Mouse (Mus musculus) kidney, adult 2 months (tissue): ENCODE measurements around the gene Olfr361. TPM values are rescaled to one million over a fixed set of nuclear protein-coding genes. Genes with fewer than 3 reads are reported as not detected.
"Not testable (repeated sequence)": the region's sequence is repeated elsewhere in the genome, so short reads cannot be mapped to it uniquely, and the experiment has no call there.

Source experiments
- DNase-seq: peaks from one replicate; pipeline ENCODE4 v3.0.0; 2021
- H3K27ac ChIP-seq: fragments of 200-500 bp; 2 replicates; pipeline ENCODE4 v1.5.1; 2012; ENCODE audit warnings: low read depth, low read length, control low read depth, inconsistent platforms; ENCODE audit not compliant: insufficient read depth
- H3K27me3 ChIP-seq: fragments of 200-500 bp; replicated peaks from 2 replicates; pipeline ENCODE4 v1.6.1; 2012; ENCODE audit warnings: mild to moderate bottlenecking, moderate library complexity, low read length, inconsistent platforms; ENCODE audit not compliant: control insufficient read depth, insufficient read depth
- H3K36me3 ChIP-seq: fragments of 200-500 bp; 2 replicates; pipeline ENCODE4 v1.6.1; 2012; ENCODE audit warnings: mild to moderate bottlenecking, moderate library complexity, low read length, inconsistent platforms; ENCODE audit not compliant: control insufficient read depth, insufficient read depth
- H3K4me1 ChIP-seq: fragments of 200-500 bp; 2 replicates; pipeline ENCODE4 v1.6.1; 2011; ENCODE audit warnings: low read length; ENCODE audit not compliant: control insufficient read depth, insufficient read depth
- H3K4me3 ChIP-seq: fragments of 200-500 bp; 2 replicates; pipeline ENCODE4 v1.5.1; 2011; ENCODE audit warnings: mild to moderate bottlenecking, low read depth, low read length, control low read depth; ENCODE audit not compliant: insufficient read depth
- CTCF ChIP-seq: fragments of 200-500 bp; conservative IDR thresholded peaks from 2 replicates; pipeline ENCODE4 v1.5.1; 2011; ENCODE audit warnings: low read depth, mild to moderate bottlenecking, control low read depth, low read length, moderate library complexity, mixed read lengths; ENCODE audit not compliant: insufficient read depth, insufficient read length
- POLR2A ChIP-seq: fragments of 200-500 bp; IDR thresholded peaks from one replicate; pipeline ENCODE4 v1.6.1; 2011; ENCODE audit warnings: low read depth, low read length, control low read depth
- WGBS: fragments of 180-500 bp; shearing (Covaris S2); methylation state at CpG from one replicate; pipeline ENCODE4 v1.1.7; 2018; 5-methylcytosine and 5-hydroxymethylcytosine counted together
- polyA plus RNA-seq: library from polyadenylated mRNA; depleted of rRNA; stranded (reverse); fragments of >200 nt; gene quantifications from 2 replicates; pipeline ENCODE4 v1.2.3, GENCODE M21; 2012; rRNA removed

Gene Olfr361
- not detected in 2 replicates for polyA plus RNA-seq

DNA sequence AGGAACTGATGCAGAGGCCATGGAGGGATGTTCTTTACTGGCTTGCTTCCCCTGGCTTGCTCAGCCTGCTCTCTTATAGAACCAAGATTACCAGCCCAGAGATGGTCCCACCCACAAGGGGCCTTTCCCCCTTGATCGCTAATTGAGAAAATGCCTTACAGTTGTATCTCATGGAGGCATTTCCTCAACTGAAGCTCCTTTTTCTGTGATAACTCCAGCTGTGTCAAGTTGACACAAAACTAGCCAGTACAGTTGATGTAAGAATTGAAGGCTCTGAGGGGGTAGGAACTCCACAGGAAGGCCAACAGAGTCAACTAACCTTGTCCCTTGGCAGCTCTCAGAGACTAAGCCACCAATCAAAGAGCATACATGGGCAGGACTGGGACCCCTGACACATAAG is at the start of gene Olfr361:
Gene Olfr361 (minus strand): TSS at position 101 of the 400 bp plus-strand sequence.
- WGBS = 70% methylated on average over 1 of the region's 1 CpGs
- not testable (repeated sequence) for H3K27me3 ChIP-seq, H3K4me3 ChIP-seq, H3K36me3 ChIP-seq, H3K27ac ChIP-seq, DNase-seq, H3K4me1 ChIP-seq

DNA sequence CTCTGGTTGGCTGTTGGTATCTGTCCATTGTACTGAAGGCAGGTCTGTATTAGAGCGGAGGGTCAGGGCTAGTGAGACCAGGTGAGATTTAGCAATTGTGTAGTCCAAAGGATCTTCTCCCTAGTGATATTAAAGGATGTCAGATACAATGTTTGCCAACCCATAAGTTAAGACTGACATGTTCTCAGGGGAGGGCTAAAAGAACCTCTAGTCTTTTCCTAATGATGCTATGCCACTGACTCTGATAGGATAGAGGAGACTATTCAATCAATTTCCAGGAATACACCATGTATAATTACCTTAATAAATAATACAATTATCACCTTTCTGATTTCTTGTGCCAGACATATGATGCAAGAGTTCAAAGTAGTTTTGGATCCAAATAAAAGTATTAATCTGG is 28.7 kb upstream of the Olfr361 start, which contains the start of gene Olfr362:
Gene Olfr362 (minus strand): TSS at position 101 of the 400 bp plus-strand sequence.
- no peak within 1 kb of the TSS for H3K27ac ChIP-seq
- H3K4me1 ChIP-seq = no peaks in the 10 kb centered on the region
- no peaks in the 10 kb centered on the region for H3K27me3 ChIP-seq
- TF ChIP-seq CTCF = no peak
- no peak for TF ChIP-seq POLR2A
- H3K4me3 ChIP-seq = no peak within 1 kb of the TSS
- DNase-seq = no peak
- H3K36me3 ChIP-seq = no peaks in the 10 kb centered on the region
- WGBS = 83% methylated on average over 1 of the region's 1 CpGs

DNA sequence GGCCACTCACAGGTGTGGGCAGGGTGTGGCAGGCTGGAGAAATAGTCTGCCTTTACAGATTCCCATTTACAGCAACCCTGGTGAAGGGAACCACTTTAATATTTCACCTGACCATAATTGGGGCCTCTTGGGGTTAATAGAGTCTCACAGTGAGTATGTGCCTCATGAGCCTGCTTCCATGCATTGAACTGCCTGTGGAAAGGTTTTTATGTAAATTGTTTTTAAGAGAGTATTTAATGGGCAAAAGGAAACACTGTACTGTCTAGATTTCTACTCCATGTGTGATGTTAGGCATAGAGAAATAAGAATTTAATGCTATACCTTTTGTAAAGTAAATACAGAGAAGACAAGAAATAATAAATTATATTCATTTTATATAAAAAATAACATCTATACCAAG is 23.6 kb downstream of the Olfr361 start, which contains the start of gene Olfr360:
Gene Olfr360 (plus strand): TSS at position 301 of the 400 bp plus-strand sequence.
- no peak for DNase-seq
- Histone ChIP-seq H3K27me3 (no peaks in the 10 kb centered on the region), H3K27ac (no peak within 1 kb of the TSS), H3K4me3 (no peak within 1 kb of the TSS), H3K4me1 (no peaks in the 10 kb centered on the region), H3K36me3 (no peaks in the 10 kb centered on the region)
- no peak for TF ChIP-seq CTCF
- no peak for TF ChIP-seq POLR2A

Other genes with a start within 250 kb of the Olfr361 start
- gene Olfr350, start 243.0 kb downstream of the Olfr361 start, polyA plus RNA-seq = not detected in 2 replicates
- not detected in 2 replicates for gene Olfr351, start 226.6 kb downstream of the Olfr361 start, polyA plus RNA-seq
- gene Olfr352, start 220.8 kb downstream of the Olfr361 start, polyA plus RNA-seq = not detected in 2 replicates
- not detected in 2 replicates for gene Olfr353, start 196.4 kb downstream of the Olfr361 start, polyA plus RNA-seq
- gene Olfr354, start 183.6 kb downstream of the Olfr361 start, polyA plus RNA-seq = not detected in 2 replicates
- gene Olfr355, start 160.4 kb downstream of the Olfr361 start, polyA plus RNA-seq = not detected in 2 replicates
- not detected in 2 replicates for gene Olfr356, start 152.2 kb downstream of the Olfr361 start, polyA plus RNA-seq
- gene Olfr357, start 95.5 kb downstream of the Olfr361 start, polyA plus RNA-seq = not detected in 2 replicates
- gene Olfr358, start 80.0 kb downstream of the Olfr361 start, polyA plus RNA-seq = not detected in 2 replicates
- not detected in 2 replicates for gene Olfr360, start 23.5 kb downstream of the Olfr361 start, polyA plus RNA-seq
- not detected in 2 replicates for gene Olfr362, start 28.6 kb upstream of the Olfr361 start, polyA plus RNA-seq
- not detected in 2 replicates for gene Olfr364-ps1, start 50.0 kb upstream of the Olfr361 start, polyA plus RNA-seq
- not detected in 2 replicates for gene Olfr365, start 98.9 kb upstream of the Olfr361 start, polyA plus RNA-seq
- not detected in 2 replicates for gene Olfr366, start 122.3 kb upstream of the Olfr361 start, polyA plus RNA-seq
- not detected in 2 replicates for gene Olfr368, start 237.2 kb upstream of the Olfr361 start, polyA plus RNA-seq